Mouse (Mus musculus) limb, embryonic 11.5 days (tissue): ENCODE measurements at regions not wholly inside any gene's neighbourhood (a gene's known extent, or its start where the extent isn't known, plus 50 kb on each side); places are given as distances from the start of the nearest gene placed in this dataset.

ENCODE experiments used
- ATAC-seq: fragments of 200-750 bp; cut with Nextera tagmentation; 2 replicates; pipeline ENCODE4 v1.8.0; 2017; ENCODE audit warnings: low read depth; ENCODE audit not compliant: insufficient number of reproducible peaks, low FRiP score, low TSS enrichment
- DNase-seq: peaks from one replicate; pipeline ENCODE4 v3.0.0-alpha.2; 2015; ENCODE audit warnings: low spot score
- H3K27ac ChIP-seq: fragments of 300-500 bp; sonication (generic); replicated peaks from 2 replicates; pipeline ENCODE4 v1.5.1; 2014; ENCODE audit warnings: low read depth, mild to moderate bottlenecking, low read length
- H3K27me3 ChIP-seq: fragments of 300-500 bp; sonication (generic); 2 replicates; pipeline ENCODE4 v1.6.1; 2014; ENCODE audit warnings: mild to moderate bottlenecking, low read length, mixed read lengths; ENCODE audit not compliant: control insufficient read depth, insufficient read depth
- H3K36me3 ChIP-seq: fragments of 300-500 bp; sonication (generic); 2 replicates; pipeline ENCODE4 v1.6.1; 2014; ENCODE audit warnings: mild to moderate bottlenecking, low read length, moderate library complexity, mixed read lengths; ENCODE audit not compliant: control insufficient read depth, insufficient read depth
- H3K4me1 ChIP-seq: fragments of 300-500 bp; sonication (generic); 2 replicates; pipeline ENCODE4 v1.6.1; 2014; ENCODE audit warnings: low read length, mixed read lengths; ENCODE audit not compliant: control insufficient read depth, insufficient read depth
- H3K4me2 ChIP-seq: fragments of 300-500 bp; sonication (generic); 2 replicates; pipeline ENCODE4 v1.6.1; 2014; ENCODE audit warnings: low read depth, mild to moderate bottlenecking, moderate library complexity; ENCODE audit not compliant: severe bottlenecking
- H3K4me3 ChIP-seq: fragments of 300-500 bp; sonication (generic); 2 replicates; pipeline ENCODE4 v1.5.1; 2014; ENCODE audit warnings: low read depth, low read length
- H3K9ac ChIP-seq: fragments of 300-500 bp; sonication (generic); 2 replicates; pipeline ENCODE4 v1.6.1; 2014; ENCODE audit warnings: mild to moderate bottlenecking, low read length
- H3K9me3 ChIP-seq: fragments of 300-500 bp; sonication (generic); 2 replicates; pipeline ENCODE4 v1.6.1; 2016; ENCODE audit warnings: low read length; ENCODE audit not compliant: control insufficient read depth
- WGBS: fragments of 180-500 bp; shearing (Covaris S2); extraction: QIAGEN DNeasy Blood & Tissue Kit; methylation state at CpG from one replicate; pipeline ENCODE4 v1.1.7; 2014; 5-methylcytosine and 5-hydroxymethylcytosine counted together

DNA sequence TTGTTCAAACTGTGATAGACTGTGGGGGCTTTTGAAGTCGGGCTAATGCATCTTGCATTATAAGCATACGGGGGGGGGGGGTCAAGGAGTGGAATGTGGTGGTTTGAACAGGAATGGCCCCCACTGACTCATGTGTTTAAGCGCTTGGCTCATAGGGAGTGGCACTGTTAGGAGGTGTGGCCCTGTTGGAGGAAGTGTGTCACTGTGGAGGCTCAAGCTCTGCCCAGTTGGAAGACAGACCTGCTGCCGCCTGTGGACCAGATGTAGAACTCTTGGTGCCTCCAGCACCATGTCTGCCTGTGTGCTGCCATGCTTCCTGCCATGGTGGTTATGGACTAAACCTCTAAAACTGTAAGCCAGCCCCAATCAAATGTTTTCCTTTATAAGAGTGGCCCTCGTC is 89.0 kb upstream of the Slc22a12 start:
- no peak for ATAC-seq
- no peak overlapping the region for H3K9ac ChIP-seq
- WGBS: 88% methylated on average over 5 of the region's 5 CpGs

GRCm38 (mm10) chr19:6630613-6630940 is 87.7 kb upstream of the Slc22a12 start:
- Histone ChIP-seq H3K4me1 (no peaks in the 10 kb centered on the region), H3K36me3 (no peaks in the 10 kb centered on the region), H3K9me3 (no peaks in the 10 kb centered on the region), H3K4me3 (no peak overlapping the region), H3K27ac (no peak overlapping the region), H3K4me2 (no peak overlapping the region), H3K9ac (no peak overlapping the region), H3K27me3 (no peaks in the 10 kb centered on the region)
- ATAC-seq (no peak), DNase-seq (no peak)
- 74% methylated on average over 4 of the region's 4 CpGs for WGBS

More for the DNA sequence above, 89.0 kb upstream of the Slc22a12 start:
- H3K27ac ChIP-seq: no peak overlapping the region
- no peaks in the 10 kb centered on the region for H3K27me3 ChIP-seq
- no peak for DNase-seq
- H3K36me3 ChIP-seq: no peaks in the 10 kb centered on the region
- no peaks in the 10 kb centered on the region for H3K9me3 ChIP-seq
- H3K4me1 ChIP-seq: no peaks in the 10 kb centered on the region
- H3K4me3 ChIP-seq: no peak overlapping the region
- no peak overlapping the region for H3K4me2 ChIP-seq

- 82% methylated on average over 9 of the region's 9 CpGs for WGBS
- H3K4me1 ChIP-seq: no peaks in the 10 kb centered on the region
- no peaks in the 10 kb centered on the region for H3K27me3 ChIP-seq
- no peak overlapping the region for H3K4me2 ChIP-seq
- no peak for ATAC-seq
- no peak overlapping the region for H3K27ac ChIP-seq
- no peak overlapping the region for H3K9ac ChIP-seq
- no peak overlapping the region for H3K4me3 ChIP-seq
- H3K36me3 ChIP-seq: no peaks in the 10 kb centered on the region
- no peaks in the 10 kb centered on the region for H3K9me3 ChIP-seq
- DNase-seq: no peak
These were observed 87.2 kb upstream of the Slc22a12 start for GRCm38 (mm10) chr19:6629911-6630612.

- Histone ChIP-seq H3K9me3 (no peaks in the 10 kb centered on the region), H3K4me1 (no peaks in the 10 kb centered on the region), H3K4me2 (no peak overlapping the region), H3K9ac (no peak overlapping the region), H3K4me3 (no peak overlapping the region), H3K27me3 (no peaks in the 10 kb centered on the region), H3K27ac (no peak overlapping the region), H3K36me3 (no peaks in the 10 kb centered on the region)
- ATAC-seq (no peak), DNase-seq (no peak)
- WGBS: 78% methylated on average over 3 of the region's 3 CpGs
These were observed 82.7 kb upstream of the Slc22a12 start for GRCm38 (mm10) chr19:6625574-6625973.

- no peak overlapping the region for H3K4me2 ChIP-seq
- H3K27me3 ChIP-seq: no peaks in the 10 kb centered on the region
- DNase-seq: no peak
- H3K9me3 ChIP-seq: no peaks in the 10 kb centered on the region
- 82% methylated on average over 6 of the region's 6 CpGs for WGBS
- no peak for ATAC-seq
- no peaks in the 10 kb centered on the region for H3K4me1 ChIP-seq
- H3K9ac ChIP-seq: no peak overlapping the region
- no peaks in the 10 kb centered on the region for H3K36me3 ChIP-seq
- H3K27ac ChIP-seq: no peak overlapping the region
- H3K4me3 ChIP-seq: no peak overlapping the region
These were observed 78.2 kb upstream of the Slc22a12 start for GRCm38 (mm10) chr19:6621023-6621422.

- no peak for ATAC-seq
- no peaks in the 10 kb centered on the region for H3K9me3 ChIP-seq
- DNase-seq: no peak
- H3K4me2 ChIP-seq: no peak overlapping the region
- no peak overlapping the region for H3K27ac ChIP-seq
- no peak overlapping the region for H3K4me3 ChIP-seq
- WGBS: 71% methylated on average over 6 of the region's 6 CpGs
- no peak overlapping the region for H3K9ac ChIP-seq
- no peaks in the 10 kb centered on the region for H3K4me1 ChIP-seq
- no peaks in the 10 kb centered on the region for H3K27me3 ChIP-seq
- H3K36me3 ChIP-seq: no peaks in the 10 kb centered on the region
These were observed 76.7 kb upstream of the Slc22a12 start for GRCm38 (mm10) chr19:6619546-6619945.

DNA sequence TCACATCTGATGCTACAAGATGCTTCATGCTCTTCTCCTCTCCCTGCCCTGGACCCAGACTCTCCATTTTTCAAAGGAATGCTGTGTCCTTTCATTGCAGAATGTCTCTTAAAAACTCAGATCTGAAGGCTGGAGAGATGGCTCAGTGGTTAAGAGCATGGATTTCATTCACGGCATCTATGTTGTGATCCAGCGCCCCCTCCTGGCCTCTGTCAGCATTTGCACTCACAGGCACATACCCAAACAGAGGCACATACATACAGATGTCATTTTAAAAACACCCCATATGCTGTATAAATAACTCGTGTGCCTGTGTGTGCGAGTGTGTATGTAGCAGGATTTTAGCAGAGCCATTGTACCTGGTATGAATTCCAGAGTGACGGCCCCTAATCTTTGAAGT is 73.8 kb upstream of the Slc22a12 start:
- no peaks in the 10 kb centered on the region for H3K9me3 ChIP-seq
- H3K4me1 ChIP-seq: no peaks in the 10 kb centered on the region
- no peak overlapping the region for H3K4me2 ChIP-seq
- H3K27me3 ChIP-seq: no peaks in the 10 kb centered on the region
- no peak overlapping the region for H3K27ac ChIP-seq
- no peak overlapping the region for H3K9ac ChIP-seq
- no peak for ATAC-seq
- no peaks in the 10 kb centered on the region for H3K36me3 ChIP-seq
- 82% methylated on average over 5 of the region's 5 CpGs for WGBS
- no peak for DNase-seq
- H3K4me3 ChIP-seq: no peak overlapping the region

GRCm38 (mm10) chr19:6612441-6612840 is 69.6 kb upstream of the Slc22a12 start:
- no peaks in the 10 kb centered on the region for H3K36me3 ChIP-seq
- no peaks in the 10 kb centered on the region for H3K4me1 ChIP-seq
- no peak overlapping the region for H3K4me3 ChIP-seq
- H3K9ac ChIP-seq: no peak overlapping the region
- H3K27ac ChIP-seq: no peak overlapping the region
- ATAC-seq (no peak), DNase-seq (no peak)
- no peak overlapping the region for H3K4me2 ChIP-seq
- 82% methylated on average over 7 of the region's 7 CpGs for WGBS
- H3K9me3 ChIP-seq: no peaks in the 10 kb centered on the region
- no peaks in the 10 kb centered on the region for H3K27me3 ChIP-seq

- no peak for ATAC-seq
- Histone ChIP-seq H3K36me3 (no peaks in the 10 kb centered on the region), H3K27me3 (no peaks in the 10 kb centered on the region), H3K9me3 (no peaks in the 10 kb centered on the region), H3K27ac (no peak overlapping the region), H3K4me2 (no peak overlapping the region), H3K4me1 (no peaks in the 10 kb centered on the region), H3K4me3 (no peak overlapping the region), H3K9ac (no peak overlapping the region)
- no peak for DNase-seq
- WGBS: 70% methylated on average over 5 of the region's 5 CpGs
These were observed 69.1 kb upstream of the Slc22a12 start for GRCm38 (mm10) chr19:6611921-6612320.
